Mouse (Mus musculus) gastrocnemius, adult 8-10 months (tissue): ENCODE data around the gene Kcnab3. TPM values are rescaled to one million over a fixed set of nuclear protein-coding genes. Genes with fewer than 3 reads are reported as not detected.

Experiments used
- DNase-seq, 2 experiments: peaks; one replicate each; pipeline ENCODE4 v3.0.0; 2022; ENCODE audit warnings: low spot score in 2 of 2
- total RNA-seq, 4 experiments: library from RNA; stranded (reverse); gene quantifications; 2 replicates each; pipeline ENCODE4 v1.2.4; 2022

Gene Kcnab3
- total RNA-seq, 4 experiments from 2014 or later = 0.13 TPM; not detected in 3

GRCm38 (mm10) chr11:69369990-69370816 is 44.1 kb downstream of the Kcnab3 start:
- no peak for DNase-seq

GRCm38 (mm10) chr11:69370817-69371215 is 44.8 kb downstream of the Kcnab3 start:
- DNase-seq = no peak

GRCm38 (mm10) chr11:69371601-69372000 is 45.5 kb downstream of the Kcnab3 start:
- DNase-seq = no peak

GRCm38 (mm10) chr11:69372056-69372779 is 46.2 kb downstream of the Kcnab3 start:
- DNase-seq = no peak

- DNase-seq = no peak
These were observed 46.7 kb downstream of the Kcnab3 start for GRCm38 (mm10) chr11:69372780-69373170.

- no peak for DNase-seq
These were observed 47.3 kb downstream of the Kcnab3 start for GRCm38 (mm10) chr11:69373223-69373965.

- no peak for DNase-seq
These were observed 49.6 kb downstream of the Kcnab3 start for GRCm38 (mm10) chr11:69375646-69376045.

- no peak for DNase-seq
These were observed 51.7 kb downstream of the Kcnab3 start for GRCm38 (mm10) chr11:69377766-69378165.

- DNase-seq = no peak
These were observed 53.5 kb downstream of the Kcnab3 start for GRCm38 (mm10) chr11:69379600-69379999.

- DNase-seq = no peak
These were observed 55.3 kb downstream of the Kcnab3 start for GRCm38 (mm10) chr11:69381356-69381755.

Other genes with a start within 250 kb of the Kcnab3 start
- gene Vamp2, start 237.8 kb upstream of the Kcnab3 start, total RNA-seq = 10 to 100 TPM; 31.4 to 39.6 (median 35.6) TPM
- gene Per1, start 231.0 kb upstream of the Kcnab3 start, total RNA-seq = 10 to 100 TPM; 58.8 to 81.4 (median 70.4) TPM
- not detected for gene Hes7, start 205.9 kb upstream of the Kcnab3 start, total RNA-seq
- under 1 TPM in 1 of 4 experiments, not detected in 3; 0.18 TPM for gene 9130213A22Rik, start 203.7 kb upstream of the Kcnab3 start, total RNA-seq
- gene Aloxe3, start 200.4 kb upstream of the Kcnab3 start, total RNA-seq = under 1 TPM in 1 of 4 experiments, not detected in 3; 0.21 TPM
- not detected for gene Alox12b, start 169.3 kb upstream of the Kcnab3 start, total RNA-seq
- gene Alox8, start 128.4 kb upstream of the Kcnab3 start, total RNA-seq = not detected
- not detected for gene Gucy2e, start 89.2 kb upstream of the Kcnab3 start, total RNA-seq
- gene Cntrob, start 2.5 kb upstream of the Kcnab3 start, total RNA-seq = 1 to 10 TPM in 1 of 4 experiments, under 1 TPM in 3; 0.72 to 1.5 (median 0.88) TPM
- gene Trappc1, start 2.3 kb upstream of the Kcnab3 start, total RNA-seq = 10 to 100 TPM; 33.6 to 42.2 (median 37.9) TPM
- under 1 TPM in 1 of 4 experiments, not detected in 3; 0.22 TPM for gene Rnf227, start 14.2 kb downstream of the Kcnab3 start, total RNA-seq
- 1 to 10 TPM; 4.2 to 9.0 (median 5.5) TPM for gene Chd3, start 43.1 kb downstream of the Kcnab3 start, total RNA-seq
- 10 to 100 TPM; 73.2 to 78.1 (median 75.7) TPM for gene Naa38, start 69.2 kb downstream of the Kcnab3 start, total RNA-seq
- gene Cyb5d1, start 69.4 kb downstream of the Kcnab3 start, total RNA-seq = 10 to 100 TPM; 33.2 to 38.0 (median 36.7) TPM
- 1 to 10 TPM; 4.1 to 4.6 (median 4.1) TPM for gene Tmem88, start 72.0 kb downstream of the Kcnab3 start, total RNA-seq
- 10 to 100 TPM; 19.1 to 22.9 (median 20.8) TPM for gene Kdm6b, start 87.4 kb downstream of the Kcnab3 start, total RNA-seq
- gene Dnah2, start 222.9 kb downstream of the Kcnab3 start, total RNA-seq = under 1 TPM in 3 of 4 experiments, not detected in 1; 0.02 to 0.68 (median 0.05) TPM
- under 1 TPM; 0.31 to 0.46 (median 0.35) TPM for gene Efnb3, start 233.9 kb downstream of the Kcnab3 start, total RNA-seq